Mouse (Mus musculus) heart, adult 11 months (tissue): ENCODE measurements around the gene Pum1.

Source experiments
- DNase-seq: peaks from one replicate; pipeline ENCODE4 v3.0.0; 2022

The Pum1 gene

GRCm38 (mm10) chr4:130668991-130669390, 5.9 kb downstream of the Pum1 start:
- peak; percentile 89 for DNase-seq

DNA sequence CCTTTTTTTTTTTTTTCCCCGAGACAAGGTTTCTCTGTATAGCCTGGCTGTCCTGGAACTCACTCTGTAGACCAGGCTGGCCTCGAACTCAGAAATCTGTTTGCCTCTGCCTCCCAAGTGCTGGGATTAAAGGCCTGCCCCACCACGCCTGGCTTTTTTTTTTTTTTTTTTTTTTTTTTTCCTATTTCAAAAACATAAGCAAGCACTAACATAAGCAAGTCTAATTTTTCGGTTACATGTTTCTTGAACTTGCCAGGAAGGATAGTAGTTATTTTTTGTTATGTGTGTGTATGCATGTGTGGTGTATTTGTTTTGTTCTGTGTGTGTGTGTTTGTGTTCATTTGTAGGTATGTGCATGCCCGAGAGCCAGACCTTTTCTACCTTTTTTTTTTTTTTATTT, 6.9 kb downstream of the Pum1 start:
- peak; percentile 16 for DNase-seq

DNA sequence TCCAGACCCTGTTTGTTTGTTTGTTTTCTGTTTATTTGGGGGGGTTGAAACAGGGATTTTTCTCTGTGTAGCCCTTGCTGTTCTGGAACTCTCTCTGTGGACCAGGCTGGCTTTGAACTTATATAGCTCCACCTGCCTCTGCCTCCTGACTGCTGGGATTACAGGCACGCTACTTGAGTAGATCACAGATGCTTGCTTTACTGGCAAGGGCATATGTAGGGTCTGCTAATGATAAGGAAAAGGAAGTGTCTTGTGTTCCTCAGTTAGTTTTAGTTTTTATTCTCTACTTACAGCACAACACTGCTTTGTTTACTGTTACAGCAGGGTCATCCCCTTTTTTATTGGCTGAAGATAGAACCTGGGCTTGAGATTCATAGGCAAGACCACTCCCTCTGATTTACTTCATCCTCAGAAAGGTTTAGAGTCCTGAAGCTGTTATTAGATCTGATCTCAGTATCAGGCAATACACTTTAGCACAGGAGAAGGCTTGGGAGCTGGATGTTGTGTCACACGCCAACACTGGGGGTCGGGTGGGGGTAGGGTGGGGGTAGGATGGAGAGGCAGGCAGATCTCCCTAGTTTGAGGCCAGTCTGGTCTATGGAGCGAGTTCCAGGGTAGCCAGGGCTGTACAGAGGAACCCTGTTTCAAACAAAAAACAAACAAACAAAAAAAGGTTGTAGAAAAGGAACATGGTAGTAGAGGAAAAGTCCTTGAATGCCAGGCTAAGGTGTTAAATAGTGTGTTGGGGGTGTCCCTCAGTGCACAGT, 8.1 kb downstream of the Pum1 start:
- DNase-seq = peak; percentile 79

DNA sequence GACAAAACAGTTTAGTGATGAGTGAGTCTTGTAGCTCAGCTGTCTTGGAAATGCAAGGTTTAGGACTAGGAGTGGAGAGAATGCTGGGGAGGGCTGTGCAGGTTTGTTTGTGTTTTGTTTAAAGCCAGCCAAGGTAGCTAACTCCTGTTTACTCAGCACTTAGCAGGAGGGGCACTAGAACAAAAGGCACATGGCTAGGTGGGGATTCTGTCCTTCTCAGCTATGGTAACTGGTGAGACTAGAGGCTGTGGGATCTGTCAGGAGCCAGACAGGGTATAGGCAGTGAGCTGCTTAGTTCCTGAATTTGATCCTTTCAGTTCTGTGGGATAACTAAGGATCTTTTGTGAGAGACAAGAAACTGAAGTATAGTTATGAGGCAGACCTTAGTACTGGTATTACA, 9.0 kb downstream of the Pum1 start:
- DNase-seq = peak; percentile 50

DNA sequence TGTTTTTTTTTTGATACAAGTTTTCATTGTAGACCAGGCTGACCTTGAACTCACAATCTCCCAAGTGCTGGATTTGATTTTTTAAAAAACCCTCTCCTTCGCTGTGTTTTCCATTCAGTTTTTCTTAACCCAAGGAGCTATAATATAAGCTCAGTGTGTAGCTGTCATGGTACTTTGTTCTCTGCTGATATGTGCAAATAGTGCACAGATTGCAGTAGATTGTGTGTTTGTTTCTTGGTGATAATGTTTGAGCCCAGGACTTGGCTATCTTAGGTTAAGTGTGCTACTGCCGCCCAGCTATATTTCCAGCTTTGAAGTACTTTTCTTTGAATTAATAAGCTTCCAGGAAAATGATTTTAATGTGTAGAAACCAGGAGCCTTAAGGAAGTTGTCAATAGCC, 13.6 kb downstream of the Pum1 start:
- peak; percentile 9 for DNase-seq

GRCm38 (mm10) chr4:130678149-130678548, 15.0 kb downstream of the Pum1 start:
- peak; percentile 58 for DNase-seq

- peak; percentile 72 for DNase-seq
These were observed 17.6 kb downstream of the Pum1 start for GRCm38 (mm10) chr4:130680676-130681075.

GRCm38 (mm10) chr4:130683051-130683450, 19.9 kb downstream of the Pum1 start:
- DNase-seq = peak; percentile 24

- DNase-seq = peak; percentile 75
These were observed 30.8 kb downstream of the Pum1 start for GRCm38 (mm10) chr4:130693936-130694335.

GRCm38 (mm10) chr4:130694982-130695381, 31.9 kb downstream of the Pum1 start:
- peak; percentile 81 for DNase-seq

GRCm38 (mm10) chr4:130701061-130701460, 37.9 kb downstream of the Pum1 start:
- no peak for DNase-seq

DNA sequence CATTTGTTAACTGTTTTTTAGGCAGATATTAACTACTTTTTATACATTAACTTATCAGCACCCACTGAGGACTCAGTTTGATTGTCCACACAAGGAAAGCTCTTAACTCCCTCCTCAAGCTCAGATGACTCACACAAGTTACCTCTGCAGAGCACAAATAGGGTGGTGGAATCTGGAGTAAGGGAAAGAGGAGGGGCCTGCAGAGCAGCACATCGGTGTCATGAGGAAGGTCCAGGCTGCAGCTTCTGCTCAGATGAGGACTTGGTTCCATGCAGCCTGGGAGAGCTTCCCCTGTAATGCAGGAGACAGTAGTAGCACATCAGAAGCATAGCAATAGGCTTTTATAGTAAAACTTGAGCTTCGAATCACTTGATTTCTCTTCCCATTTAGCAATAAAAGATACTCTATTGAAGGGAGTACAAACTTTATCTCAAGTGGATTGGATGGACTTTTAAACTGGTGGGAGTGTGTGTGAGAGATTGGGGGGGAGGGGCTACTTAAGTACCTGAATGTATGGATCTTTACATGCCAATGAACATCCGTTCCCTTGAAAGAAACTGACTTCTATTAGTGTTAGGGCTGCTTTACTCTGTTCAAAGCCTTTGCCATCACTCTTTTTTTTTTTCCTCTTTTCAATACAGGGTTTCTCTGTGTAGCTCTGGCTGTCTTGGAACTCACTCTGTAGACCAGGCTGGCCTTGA, 39.9 kb downstream of the Pum1 start:
- DNase-seq = peak; percentile 78

- DNase-seq = peak; percentile 59
These were observed 40.5 kb downstream of the Pum1 start for GRCm38 (mm10) chr4:130703601-130704000.

DNA sequence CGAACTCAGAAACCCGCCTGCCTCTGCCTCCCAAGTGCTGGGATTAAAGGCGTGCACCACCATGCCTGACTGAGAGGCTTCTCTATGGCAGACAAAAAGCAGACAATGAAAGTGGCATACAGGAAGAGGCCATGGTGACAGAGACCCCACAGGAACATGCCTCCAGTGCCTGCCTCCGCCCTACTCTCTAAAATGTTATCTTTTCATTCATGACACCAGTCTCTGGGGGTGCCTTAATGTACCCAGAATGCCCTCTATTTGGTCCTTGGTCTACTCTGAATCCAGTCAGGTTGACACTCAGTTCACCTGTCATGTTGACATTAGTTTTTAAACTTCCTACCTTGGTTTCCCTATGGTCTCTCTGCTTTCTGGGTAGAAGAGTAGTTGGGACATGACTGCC, 41.5 kb downstream of the Pum1 start:
- peak; percentile 59 for DNase-seq

DNA sequence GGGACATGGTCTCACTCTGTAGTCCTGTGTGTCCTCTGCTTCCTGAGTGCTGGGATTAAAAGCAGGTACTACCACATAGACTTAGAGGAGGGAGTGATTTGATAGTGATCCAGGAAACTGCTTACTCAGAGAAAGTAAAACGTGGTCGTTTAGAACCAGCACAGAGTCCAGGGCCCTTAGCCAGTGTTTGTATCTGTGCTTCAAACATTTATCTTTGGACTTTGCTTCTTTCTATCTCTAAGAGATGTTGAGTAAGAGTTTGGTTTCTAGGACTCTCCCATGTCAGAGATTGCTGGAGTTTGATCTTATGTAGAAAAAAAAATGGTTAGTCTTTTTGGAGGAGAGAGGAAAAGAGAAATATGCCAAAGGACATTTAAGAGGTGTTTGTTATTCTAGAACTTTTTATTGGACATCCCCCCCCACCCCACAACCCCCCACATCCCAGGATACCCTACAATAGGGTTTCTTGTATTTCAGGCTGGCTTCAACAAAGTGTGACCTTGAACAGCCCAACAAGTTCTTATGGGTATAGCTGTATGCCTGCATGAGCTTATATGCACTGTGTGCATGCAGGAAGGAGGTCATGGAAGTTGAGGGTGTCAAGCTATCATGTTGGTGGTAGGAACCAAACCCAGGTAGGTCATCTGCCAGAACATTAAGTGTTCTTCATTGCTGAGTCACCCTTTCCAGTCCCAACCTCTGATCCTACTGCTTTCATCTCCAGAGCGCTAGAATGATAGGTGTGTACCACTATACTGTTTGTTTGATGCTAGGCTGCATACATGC, 43.3 kb downstream of the Pum1 start:
- DNase-seq = peak; percentile 44

DNA sequence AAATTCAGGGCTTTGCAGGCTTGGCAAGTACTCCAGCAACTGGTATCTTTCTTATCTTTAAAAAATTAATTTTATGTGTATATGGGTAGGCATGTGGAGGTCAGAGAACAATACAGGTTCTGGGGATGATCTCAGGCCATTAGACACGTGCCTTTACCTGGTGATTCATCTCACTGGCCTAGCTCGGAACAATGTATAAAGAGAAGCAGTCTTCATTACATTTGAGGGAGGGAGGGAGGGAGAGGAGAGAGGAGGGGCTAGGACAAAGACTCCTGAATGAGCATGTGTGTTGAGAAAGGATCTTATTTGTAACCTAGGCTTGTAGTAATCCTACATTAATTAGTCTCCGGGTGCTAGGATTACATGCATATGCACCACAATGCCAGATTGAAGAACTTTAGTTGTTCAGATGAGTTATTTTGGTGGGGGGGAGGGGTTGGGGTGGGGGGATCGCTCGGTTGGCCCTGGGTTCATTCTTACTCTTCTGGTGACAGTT, 48.3 kb downstream of the Pum1 start:
- DNase-seq = no peak

DNA sequence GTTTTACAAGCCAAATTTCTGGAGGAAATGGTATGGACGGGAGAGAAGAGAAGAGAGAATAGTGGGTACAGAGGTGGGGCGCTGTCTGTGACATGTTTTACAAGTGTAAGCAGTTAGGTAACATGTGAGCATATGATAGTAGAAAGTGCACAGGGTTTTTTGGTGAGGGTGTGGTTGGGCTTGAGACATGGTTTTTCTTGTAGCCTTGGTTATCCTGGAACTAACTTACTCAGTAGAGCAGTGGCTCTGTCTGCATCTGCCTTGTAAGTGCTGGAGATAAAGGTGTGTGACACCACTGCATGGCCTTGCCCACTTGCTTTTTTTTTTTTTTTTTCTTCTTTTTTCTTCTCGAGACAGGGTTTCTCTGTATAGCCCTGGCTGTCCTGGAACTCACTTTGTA, 49.2 kb downstream of the Pum1 start:
- peak; percentile 55 for DNase-seq

DNA sequence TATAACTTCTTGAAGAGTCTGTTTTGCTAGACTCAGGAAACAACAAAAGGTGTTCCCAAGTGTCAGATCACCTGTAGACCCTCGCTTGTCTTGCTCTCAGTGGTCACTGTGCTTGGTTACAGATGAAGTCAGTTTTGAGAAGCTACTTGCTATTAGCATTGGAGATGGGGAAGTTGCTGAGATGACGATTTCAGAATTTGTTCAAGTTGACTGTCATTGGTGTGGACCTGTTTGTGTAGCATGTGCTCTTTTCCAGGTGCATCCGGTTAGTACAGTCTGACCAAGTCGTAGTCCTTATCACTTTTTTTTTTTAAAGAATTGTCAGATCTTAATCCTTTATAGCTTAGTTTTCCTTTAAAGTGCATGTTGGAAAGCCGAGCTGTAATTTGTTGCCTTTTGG, 50.3 kb downstream of the Pum1 start:
- DNase-seq = no peak

- DNase-seq = no peak
These were observed 52.0 kb downstream of the Pum1 start for GRCm38 (mm10) chr4:130715126-130715525.

GRCm38 (mm10) chr4:130715623-130716022, 52.5 kb downstream of the Pum1 start:
- no peak for DNase-seq

- no peak for DNase-seq
These were observed 56.2 kb downstream of the Pum1 start for GRCm38 (mm10) chr4:130719348-130719747.

- DNase-seq = no peak
These were observed 59.5 kb downstream of the Pum1 start for GRCm38 (mm10) chr4:130722607-130723006.

- DNase-seq = no peak
These were observed 63.0 kb downstream of the Pum1 start for GRCm38 (mm10) chr4:130726118-130726517.
